Mouse (Mus musculus): ENCODE results near the gene Arfip1.
A peak's percentile ranks its signal among the peaks of the same experiment; 100 is the strongest.
"Not testable (repeated sequence)": the region's sequence is repeated elsewhere in the genome, so short reads cannot be mapped to it uniquely, and the experiment has no call there.

Gene Arfip1

DNA sequence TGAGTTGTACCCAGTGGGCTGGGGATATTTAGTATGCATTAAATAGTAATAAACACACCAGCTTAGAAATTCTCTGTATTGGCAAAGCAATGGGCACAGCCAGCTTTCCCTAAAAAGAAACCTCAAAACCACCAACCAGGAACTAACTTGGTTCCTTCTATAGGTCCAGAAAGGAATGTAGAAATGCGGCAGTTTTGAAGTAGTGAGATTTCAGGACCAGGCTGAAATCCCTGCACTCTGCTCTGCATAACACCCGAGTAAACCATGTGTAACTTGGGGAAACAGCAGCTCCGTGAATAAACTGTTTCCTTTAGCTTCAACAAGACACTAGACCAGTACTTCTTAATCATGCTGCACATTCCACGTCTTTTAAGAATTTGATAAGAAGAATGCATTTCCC, 1.7 kb downstream of the Arfip1 start:
- no peak for DNase-seq (ENCODE audit: low read depth, low spot score)

DNA sequence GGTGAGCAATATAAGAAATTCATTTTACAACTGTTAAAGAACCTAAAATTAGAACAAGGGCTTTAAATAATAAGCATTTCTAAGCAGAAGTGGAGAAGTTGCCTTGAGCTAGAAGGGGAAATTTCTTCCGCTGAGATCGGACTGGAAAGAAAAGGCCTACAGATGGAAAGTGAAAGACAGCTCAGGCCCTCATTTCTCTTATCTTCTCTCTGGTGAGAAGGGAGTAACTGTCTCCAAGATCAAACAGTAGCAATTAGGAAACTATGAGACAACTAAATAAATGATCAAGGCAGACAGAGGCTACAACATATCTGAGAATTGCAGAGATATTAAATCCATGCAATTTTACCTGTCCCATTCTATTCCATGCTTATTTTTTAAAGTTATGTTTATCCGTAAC, 11.9 kb downstream of the Arfip1 start:
- peak; percentile 51 for DNase-seq (ENCODE audit: low read depth, low spot score)

DNA sequence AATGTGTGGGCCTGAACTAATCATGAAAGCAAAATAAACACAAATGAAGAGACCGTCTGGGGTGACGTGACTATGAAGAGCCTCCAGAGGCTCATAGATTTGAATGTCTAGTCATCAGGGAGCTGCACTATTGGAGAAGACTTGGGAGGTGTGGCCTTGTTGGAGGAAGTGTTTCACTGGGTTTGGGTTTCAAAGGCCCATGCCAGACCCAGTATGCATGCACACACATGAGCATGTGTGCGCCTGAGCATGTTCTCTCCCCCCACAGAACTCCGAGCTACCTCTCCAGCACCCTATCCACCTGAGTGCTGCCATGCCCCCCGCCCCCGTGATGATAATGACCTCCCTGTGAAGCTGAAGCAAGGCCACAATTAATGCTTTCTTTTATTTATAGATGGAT, 12.8 kb downstream of the Arfip1 start:
- peak; percentile 34 for DNase-seq (ENCODE audit: low read depth, low spot score)

DNA sequence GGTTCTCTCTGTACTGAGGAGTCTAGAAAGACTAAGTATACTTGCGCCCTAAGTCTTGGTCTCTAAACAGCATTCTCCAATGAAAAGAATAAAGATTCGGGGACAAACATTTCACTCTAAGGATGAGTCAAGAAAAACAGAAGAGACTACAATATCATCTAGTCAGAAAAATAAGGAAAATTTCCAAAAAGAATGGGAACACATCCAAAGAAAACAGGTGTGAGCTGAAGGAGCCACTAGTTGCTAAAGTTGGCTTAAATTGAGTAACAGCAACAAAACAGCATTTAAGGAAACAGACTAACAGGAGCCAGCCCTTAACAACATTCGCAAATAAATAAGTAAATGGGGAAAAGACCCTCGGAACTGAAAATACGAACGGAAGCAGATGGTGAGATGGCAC, 13.9 kb downstream of the Arfip1 start:
- DNase-seq (ENCODE audit: low read depth, low spot score): no peak

DNA sequence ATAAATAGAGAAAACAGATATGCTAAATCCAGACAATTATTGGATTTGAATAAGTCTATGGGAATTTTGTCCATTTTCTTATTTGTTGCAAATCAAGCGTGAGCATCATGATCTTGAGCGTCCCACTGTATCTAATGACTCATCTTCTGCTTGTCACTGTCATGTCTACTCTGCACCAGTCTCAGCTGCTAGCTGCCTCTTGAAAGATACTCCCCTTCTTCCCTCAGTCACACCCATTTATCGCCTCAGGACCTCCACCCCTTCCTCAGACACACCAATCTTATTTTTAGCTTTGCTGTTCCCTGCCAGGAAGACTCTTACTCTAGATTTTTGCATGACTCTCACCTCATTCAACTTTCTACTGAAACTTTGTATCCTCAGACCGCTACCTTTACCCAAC, 19.0 kb downstream of the Arfip1 start:
- no peak for DNase-seq (ENCODE audit: low read depth, low spot score)

DNA sequence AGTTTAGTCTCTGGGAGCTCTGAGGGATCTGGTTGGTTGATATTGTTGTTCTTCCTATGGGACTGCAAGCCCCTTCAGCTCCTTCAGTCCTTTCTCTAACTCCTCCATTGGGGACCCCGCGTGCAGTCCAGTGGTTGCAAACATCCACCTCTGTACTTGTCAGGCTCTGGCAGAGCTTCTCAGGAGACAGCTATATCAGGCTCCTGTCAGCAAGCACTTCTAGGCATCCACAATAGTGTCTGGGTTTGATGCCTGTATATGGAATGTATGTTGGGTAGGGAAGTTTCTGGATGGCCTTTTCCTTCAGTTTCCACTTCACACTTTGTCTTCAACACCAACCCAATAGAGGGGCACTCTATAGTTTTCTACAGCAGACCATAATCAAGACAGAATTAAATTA, 19.5 kb downstream of the Arfip1 start:
- DNase-seq (ENCODE audit: low read depth, low spot score): not testable (repeated sequence)

DNA sequence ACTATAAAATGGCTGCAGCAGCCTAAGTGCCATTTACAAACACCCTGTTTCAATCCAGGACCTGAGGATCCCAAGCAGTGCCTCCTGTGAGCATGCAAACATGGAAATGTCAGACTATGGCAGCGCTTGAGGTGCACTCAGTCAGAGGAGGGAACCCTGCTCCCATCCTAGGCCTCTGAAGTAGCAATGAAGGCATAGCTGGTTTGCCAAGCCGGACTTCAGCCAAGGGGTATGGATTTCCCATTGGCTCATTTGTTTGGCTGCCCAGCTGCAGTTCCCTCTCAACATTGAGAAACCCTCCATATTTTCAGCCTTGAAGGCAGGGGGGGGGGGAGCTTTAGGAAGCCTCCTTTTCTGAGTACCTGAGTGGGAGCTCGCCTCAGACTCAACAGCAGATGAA, 24.1 kb downstream of the Arfip1 start:
- no peak for DNase-seq (ENCODE audit: low read depth, low spot score)

DNA sequence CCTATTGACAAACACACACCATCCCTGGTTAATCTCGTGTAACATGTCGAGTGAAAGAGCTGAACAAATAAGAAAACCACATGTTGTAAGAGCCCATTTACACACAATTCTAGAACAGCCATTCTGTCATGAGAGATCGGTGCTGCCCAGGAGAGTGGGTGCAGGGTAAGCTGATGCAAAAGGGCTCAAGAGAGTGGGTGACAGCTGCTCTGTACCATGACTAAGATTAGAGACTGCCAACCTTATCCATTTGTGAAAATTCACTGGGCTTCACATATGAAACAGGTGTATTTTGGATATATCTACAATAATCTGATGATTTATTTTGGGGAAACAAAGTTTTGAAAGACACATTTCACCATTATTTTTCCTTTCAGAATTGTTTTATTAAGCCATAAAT, 26.6 kb downstream of the Arfip1 start:
- no peak for DNase-seq (ENCODE audit: low read depth, low spot score)

DNA sequence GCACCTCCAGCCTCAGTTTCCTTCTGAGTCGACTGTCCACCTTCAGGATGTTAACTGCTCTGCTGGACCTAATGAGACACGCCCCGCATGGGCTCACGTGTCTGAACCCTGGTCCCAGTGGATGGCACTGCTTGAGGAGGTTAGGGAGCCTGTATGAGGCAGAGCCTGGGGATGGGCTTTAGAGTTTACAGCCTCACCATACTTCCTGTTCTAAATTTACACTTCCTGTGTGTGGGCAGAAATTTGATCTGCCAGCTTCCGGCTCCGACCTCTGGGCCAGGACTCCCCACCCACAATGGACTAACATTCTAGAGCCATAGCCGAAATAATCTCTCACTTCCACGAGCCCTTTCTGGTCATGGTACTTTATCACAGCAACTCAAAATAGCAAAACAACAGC, 35.2 kb downstream of the Arfip1 start:
- peak; percentile 36 for DNase-seq (ENCODE audit: low read depth, low spot score)

DNA sequence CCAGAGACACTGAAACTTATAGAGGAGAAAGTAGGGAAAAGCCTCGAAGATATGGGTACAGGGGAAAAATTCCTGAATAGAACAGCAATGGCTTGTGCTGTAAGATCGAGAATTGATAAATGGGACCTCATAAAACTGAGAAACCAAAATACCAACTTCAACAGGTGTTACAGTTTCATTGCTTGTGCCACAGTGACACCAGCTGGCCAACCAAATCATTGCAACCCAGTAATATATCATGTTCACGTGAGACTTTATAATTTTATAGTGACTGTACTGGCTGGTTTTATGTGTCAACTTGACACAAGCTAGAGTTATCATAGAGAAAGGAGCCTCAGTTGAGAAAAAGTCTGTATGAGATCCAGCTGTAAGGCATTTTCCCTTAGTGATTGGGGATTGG, 40.0 kb downstream of the Arfip1 start:
- peak; percentile 56 for DNase-seq (ENCODE audit: low read depth, low spot score)

DNA sequence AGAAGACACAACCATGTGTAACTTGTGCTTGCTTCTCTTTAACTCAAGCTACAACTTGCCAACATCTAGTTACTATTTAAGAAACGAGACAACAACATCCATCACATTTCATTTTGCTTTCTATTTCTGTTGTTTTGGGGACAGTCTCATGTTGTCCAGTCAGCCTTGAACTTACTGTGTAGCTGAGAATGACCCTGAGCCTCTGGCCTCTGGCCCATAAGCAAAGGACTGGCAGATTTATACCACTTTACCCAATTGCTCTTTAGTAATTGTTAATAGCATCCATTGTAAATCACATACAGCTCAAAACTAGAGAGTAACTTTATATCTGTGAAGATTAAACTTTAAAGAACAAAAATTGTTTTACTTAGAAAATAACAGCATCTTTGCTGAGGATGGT, 40.5 kb downstream of the Arfip1 start:
- DNase-seq (ENCODE audit: low read depth, low spot score): no peak

DNA sequence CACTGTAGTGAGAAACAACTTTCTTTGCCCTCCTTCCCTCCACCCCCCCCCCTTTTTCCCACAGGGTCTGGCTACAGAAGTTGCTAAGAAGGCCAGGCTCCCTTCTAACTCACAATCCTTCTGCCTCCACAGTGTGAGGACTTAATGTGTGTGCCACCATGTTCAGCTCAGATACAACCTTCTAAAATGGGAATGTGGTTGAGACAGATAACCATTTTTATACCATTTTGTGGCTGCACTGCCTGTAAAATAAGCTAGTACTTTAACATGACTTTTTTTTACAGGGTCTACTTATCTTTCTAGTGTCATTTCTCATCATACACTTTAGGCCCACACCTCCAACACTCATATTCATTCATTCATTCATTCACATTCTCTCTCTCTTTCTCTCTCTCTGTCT, 41.8 kb downstream of the Arfip1 start:
- DNase-seq (ENCODE audit: low read depth, low spot score): no peak

DNA sequence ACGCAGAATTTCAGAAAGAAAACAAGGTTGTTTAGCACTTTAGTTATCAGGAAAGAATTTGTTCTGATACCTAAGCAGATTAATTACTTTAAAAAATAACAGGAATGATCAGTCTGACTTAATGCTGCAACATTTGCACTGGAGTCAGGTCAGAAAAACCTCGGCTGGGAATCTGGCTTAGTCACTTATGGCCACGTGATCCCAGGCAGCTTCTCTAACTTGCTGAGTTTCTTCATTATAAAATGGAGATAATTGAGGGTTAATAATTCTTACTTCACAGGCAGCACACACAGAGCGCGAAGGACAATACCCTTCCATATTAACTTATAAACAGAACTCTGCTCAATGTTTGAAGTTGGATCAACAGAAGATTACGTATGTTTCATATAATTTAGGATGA, 45.4 kb downstream of the Arfip1 start:
- DNase-seq (ENCODE audit: low read depth, low spot score): no peak

DNA sequence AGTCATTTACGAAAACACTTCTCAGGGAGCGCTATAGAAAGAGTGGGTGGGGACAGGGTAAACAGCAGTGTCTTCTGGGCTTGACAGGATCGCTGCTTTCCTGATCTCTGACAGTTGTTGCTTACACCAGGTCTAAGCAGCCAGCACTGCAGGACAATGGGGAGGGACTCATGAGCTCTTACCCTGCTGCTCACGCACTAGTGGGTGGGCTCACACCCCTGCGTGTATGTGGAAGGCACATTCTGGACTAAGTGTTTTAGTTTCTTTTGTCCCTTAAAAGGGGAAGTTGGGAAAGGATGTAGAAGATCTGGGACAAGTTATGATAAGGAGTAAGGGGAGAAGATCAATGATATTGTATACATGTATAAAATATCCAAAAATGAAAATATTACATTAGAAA, 49.2 kb downstream of the Arfip1 start:
- DNase-seq (ENCODE audit: low read depth, low spot score): no peak

DNA sequence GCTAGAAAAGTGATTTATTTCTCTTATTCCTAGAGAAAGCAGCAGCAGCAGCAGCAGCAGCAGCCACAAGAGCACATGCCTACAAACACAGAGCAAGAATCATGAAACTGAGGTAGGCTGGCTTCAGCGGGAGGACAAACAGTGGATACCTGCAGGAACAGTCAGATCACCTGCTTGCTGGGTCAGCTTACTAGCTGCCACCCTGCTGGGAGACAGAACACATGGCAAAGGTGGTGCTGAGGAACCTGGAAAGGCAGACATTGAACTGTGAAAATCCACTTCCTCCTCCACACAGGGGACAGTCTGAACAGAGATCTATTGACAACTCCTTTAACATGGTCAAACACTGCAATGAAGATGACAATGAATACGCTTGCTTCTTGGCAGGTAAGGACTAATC, 53.4 kb downstream of the Arfip1 start:
- DNase-seq (ENCODE audit: low read depth, low spot score): no peak

DNA sequence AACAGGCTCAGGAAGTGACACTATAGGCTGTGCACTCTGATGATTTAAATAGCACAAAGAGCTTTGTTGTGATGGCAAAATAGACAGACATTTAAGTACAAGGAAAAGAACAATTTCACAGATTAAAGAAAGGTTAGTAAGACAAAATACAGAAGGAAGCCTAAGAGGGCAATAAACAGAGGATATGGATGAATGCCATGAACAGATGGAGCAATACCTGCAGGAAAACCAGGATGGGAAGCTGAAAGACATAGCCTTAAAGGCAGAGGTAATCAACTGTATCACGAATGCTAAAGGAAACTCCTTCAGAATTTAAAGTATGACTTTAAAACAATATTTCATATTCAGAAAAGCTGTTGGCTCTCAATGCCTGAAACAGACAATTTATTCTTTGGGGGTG, 57.5 kb downstream of the Arfip1 start:
- DNase-seq (ENCODE audit: low read depth, low spot score): no peak

DNA sequence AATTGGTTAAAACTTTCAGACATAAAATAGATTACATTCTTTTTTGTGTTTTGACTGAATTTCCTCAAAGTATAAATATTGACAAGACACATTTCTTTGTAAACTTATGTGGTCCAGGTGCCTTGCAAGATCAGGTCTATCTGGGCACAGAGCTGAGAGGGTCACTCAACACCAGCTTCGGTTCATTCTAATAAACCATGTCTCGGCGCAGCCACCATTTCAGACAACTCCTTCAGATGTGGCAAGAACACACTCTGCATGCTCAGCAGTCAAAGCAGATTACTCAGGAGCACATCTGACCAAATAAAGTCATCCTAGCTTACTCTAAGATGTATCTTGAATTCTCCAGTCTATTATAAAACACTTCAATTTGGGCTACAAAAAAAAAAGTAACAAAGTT, 66.3 kb downstream of the Arfip1 start:
- no peak for DNase-seq (ENCODE audit: low read depth, low spot score)

DNA sequence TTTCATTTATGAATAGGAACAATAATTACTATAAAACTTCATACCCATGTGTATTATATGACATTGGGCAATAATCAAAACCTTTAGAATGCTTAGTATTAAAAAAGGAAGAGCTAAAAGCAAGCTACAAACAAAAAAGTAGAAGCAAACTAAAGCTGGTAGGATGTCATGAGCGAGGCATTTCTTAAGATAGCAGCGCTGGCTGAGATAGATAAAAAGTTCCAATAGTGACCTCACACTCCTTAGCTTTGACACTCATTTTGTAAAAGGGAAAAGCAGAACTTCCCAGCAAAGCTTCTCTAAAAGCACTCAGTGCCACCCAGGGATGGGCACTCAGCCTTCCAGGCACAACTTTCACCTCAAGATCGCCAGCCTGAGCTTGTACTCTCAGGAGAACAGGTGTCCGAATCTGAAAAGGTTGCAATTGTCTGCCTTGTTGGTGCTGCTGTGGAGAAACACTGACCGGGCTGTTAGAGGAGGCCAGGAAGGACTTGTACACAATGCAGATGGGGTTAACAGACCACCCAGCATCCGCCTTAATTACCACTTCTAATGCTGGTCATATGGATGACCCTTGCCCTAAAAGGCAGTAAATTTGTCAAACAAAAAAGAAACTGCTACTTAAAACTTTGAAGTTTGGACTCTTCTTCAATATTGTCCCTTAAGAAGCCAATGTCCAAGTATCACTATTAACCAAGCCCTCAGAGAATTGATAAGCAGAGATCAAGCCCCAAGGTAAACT, 69.5 kb downstream of the Arfip1 start:
- no peak for DNase-seq (ENCODE audit: low read depth, low spot score)

DNA sequence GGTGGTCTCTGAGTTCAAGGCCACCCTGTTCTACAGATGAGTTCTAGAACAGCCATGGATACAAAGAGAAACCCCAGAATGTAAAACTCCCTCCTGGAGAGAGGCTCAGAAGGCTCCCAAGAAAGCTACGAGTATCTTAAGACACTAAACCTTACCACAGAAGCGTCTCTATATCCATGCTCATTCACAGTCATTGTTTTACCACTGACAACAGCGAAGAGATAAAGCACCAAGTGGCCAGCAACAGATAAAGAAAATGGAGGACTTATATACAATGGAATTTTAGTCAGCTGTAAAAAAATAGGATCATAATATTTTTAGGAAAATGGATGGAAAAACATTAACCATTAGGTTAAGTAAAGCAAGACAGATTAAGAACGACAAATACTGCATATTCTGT, 77.2 kb downstream of the Arfip1 start:
- DNase-seq (ENCODE audit: low read depth, low spot score): no peak

DNA sequence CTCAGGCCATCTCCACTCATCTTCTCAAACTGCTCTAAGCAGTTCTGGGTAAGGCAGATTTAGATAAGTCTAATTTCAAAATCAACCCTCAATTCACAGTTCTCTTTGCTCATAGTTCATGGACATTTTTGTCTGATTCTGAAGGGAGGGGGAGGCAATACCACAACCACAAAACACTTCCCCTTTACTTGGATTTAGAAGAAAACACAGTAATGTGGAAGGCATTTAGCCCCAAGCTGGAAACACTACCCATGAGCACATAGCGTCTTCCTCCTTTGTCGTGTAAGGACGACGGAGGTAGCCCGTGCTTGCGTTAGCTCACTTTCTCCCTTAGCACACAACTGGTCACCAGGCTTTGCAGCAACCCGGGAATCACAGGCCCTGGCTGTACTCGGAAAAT, 78.1 kb downstream of the Arfip1 start:
- no peak for DNase-seq (ENCODE audit: low read depth, low spot score)

DNA sequence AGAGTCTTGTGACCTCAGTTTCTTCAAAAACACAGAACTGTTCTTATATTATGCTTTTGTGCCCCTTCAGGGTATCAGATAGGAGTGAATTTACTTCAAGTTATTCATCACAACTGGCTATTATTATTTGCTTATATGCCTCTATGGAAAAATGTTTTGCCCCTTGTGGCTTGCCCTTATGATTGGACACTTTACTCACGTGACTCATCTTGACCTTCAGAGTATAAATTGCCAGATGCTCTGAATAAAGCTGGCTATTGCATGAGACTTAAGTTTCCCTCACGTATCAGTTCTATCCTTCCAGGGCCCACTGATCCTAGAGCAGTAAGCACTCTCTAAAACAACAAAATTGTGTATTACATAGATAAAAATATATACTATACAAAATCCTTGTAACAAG, 80.3 kb downstream of the Arfip1 start:
- DNase-seq (ENCODE audit: low read depth, low spot score): no peak

DNA sequence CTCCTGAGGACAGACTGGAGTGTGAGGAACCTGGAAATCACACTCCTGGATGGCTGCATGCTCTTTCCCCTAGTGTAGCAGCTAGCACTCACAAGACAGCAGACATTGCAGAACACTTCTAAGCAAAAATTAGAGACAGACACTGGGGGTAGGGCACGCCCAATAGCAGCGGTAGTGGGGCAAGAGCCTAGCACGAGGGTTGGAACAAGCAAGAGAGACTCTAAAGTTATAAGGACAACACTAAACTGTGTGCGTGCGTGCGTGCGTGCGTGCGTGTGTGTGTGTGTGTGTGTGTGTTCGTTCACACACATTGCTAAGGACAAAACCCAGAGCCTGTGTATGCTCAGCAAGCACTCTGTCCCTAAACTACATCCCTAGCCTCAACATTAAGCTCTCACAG, 81.9 kb downstream of the Arfip1 start:
- no peak for DNase-seq (ENCODE audit: low read depth, low spot score)

DNA sequence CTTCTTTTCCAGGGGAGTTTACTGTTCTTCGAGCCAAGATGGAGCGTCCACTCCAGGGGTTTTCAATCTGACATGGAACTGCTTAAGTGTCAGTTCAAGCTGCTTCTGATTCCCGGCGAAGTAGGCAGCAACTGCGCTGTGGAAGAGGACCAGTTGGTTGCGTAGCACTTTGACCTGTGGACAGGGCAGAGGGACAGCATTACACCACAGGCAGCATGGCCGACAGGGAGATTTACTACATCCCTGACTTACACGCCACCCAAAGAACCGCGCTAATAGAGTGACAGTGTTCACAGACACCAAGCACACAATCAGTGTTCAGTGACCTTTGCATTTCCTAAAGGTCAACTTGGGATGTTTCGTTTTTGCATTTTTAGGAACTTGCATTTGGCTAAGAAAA, 84.7 kb downstream of the Arfip1 start:
- DNase-seq (ENCODE audit: low read depth, low spot score): no peak

DNA sequence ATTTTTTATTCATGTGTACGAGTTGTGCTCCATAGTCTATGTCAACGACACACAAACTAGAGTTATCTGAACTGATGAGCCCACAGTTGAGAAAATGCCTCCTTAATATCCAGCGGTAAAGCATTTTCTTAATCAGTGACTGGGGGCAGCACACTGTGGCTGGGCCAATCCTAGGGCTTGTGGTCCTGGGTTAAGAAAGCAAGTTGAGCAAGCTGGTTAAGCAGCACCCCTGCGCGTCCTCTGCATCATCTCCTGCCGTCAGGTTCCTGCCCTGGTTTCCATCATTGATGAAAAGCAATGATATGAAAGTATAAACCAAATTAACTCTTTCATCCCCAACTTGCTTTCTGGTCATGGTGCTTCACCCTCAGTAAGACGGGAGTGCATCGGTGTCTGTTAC, 89.8 kb downstream of the Arfip1 start:
- no peak for DNase-seq (ENCODE audit: low read depth, low spot score)

All from CD4-positive helper T cell, adult 2 months (primary cell).